Mouse (Mus musculus) myocyte (in vitro differentiated cells): ENCODE measurements around the gene Cd9.

Experiments used
- E2F4 ChIP-seq: IDR thresholded peaks from one replicate; pipeline ENCODE4 v1.6.1; 2011; ENCODE audit warnings: mild to moderate bottlenecking, control low read depth, moderate library complexity; ENCODE audit not compliant: insufficient read depth
- MYOD1 ChIP-seq, 3 experiments: IDR thresholded peaks; one replicate each; pipeline ENCODE4 v1.6.1; 2011; ENCODE audit warnings: control low read depth in 2 of 3, low read depth in 2 of 3, mild to moderate bottlenecking in 2 of 3, moderate library complexity in 1 of 3; ENCODE audit not compliant: insufficient read length in 2 of 3, control insufficient read depth in 1 of 3
- POLR2A ChIP-seq: IDR thresholded peaks from one replicate; pipeline ENCODE4 v1.6.1; 2011; ENCODE audit warnings: low read depth, mild to moderate bottlenecking, control low read depth, moderate library complexity; ENCODE audit not compliant: insufficient read length
- TCF12 ChIP-seq: IDR thresholded peaks from one replicate; pipeline ENCODE4 v1.6.1; 2011; ENCODE audit warnings: mild to moderate bottlenecking, control low read depth; ENCODE audit not compliant: poor library complexity, insufficient read depth, severe bottlenecking
- USF1 ChIP-seq: IDR thresholded peaks from one replicate; pipeline ENCODE4 v1.6.1; 2011; ENCODE audit warnings: low read depth, mild to moderate bottlenecking, control low read depth, moderate library complexity

- TF ChIP-seq POLR2A = no peak
- TF ChIP-seq USF1 = no peak
- TF ChIP-seq TCF12 = no peak
- no peak for TF ChIP-seq MYOD1 (IDR thresholded peaks at IDR 0.05; ENCODE audit: control insufficient read depth in 1 of 3, insufficient read length in 2 of 3, low read depth in 2 of 3)
- TF ChIP-seq E2F4 = no peak
Observed at GRCm38 (mm10) chr6:125447205-125447604, 47.4 kb downstream of the Cd9 start.
